Mouse (Mus musculus) cerebellum, adult 9-10 months (tissue): ENCODE measurements at regions not wholly inside any gene's neighbourhood (a gene's known extent, or its start where the extent isn't known, plus 50 kb on each side); places are given as distances from the start of the nearest gene placed in this dataset.

Experiments used
- DNase-seq: peaks from one replicate; pipeline ENCODE4 v3.0.0; 2022

- DNase-seq, result no peak
Observed at GRCm38 (mm10) chr2:117987426-117988215, 124.1 kb upstream of the Thbs1 start.

- DNase-seq, result no peak
Observed at GRCm38 (mm10) chr2:117988396-117989173, 123.1 kb upstream of the Thbs1 start.

GRCm38 (mm10) chr2:117989215-117989614 is 122.5 kb upstream of the Thbs1 start:
- DNase-seq, result no peak

- DNase-seq, result no peak
Observed at GRCm38 (mm10) chr2:117996130-117997083, 115.3 kb upstream of the Thbs1 start.

- no peak for DNase-seq
Observed at GRCm38 (mm10) chr2:117999641-118000040, 112.0 kb upstream of the Thbs1 start.

- no peak for DNase-seq
Observed at GRCm38 (mm10) chr2:118004191-118004590, 107.5 kb upstream of the Thbs1 start.

GRCm38 (mm10) chr2:118007539-118008427 is 103.9 kb upstream of the Thbs1 start:
- DNase-seq, result no peak

- DNase-seq, result no peak
Observed at GRCm38 (mm10) chr2:118011679-118012078, 100.0 kb upstream of the Thbs1 start.

GRCm38 (mm10) chr2:118012211-118012610 is 99.5 kb upstream of the Thbs1 start:
- DNase-seq, result no peak

- no peak for DNase-seq
Observed at GRCm38 (mm10) chr2:118013156-118013555, 98.5 kb upstream of the Thbs1 start.

GRCm38 (mm10) chr2:118015182-118015581 is 96.5 kb upstream of the Thbs1 start:
- no peak for DNase-seq

GRCm38 (mm10) chr2:118025829-118026735 is 85.6 kb upstream of the Thbs1 start:
- DNase-seq, result no peak

- DNase-seq, result no peak
Observed at GRCm38 (mm10) chr2:118028881-118029280, 82.8 kb upstream of the Thbs1 start.

GRCm38 (mm10) chr2:118029470-118030108 is 82.1 kb upstream of the Thbs1 start:
- DNase-seq, result no peak

- no peak for DNase-seq
Observed at GRCm38 (mm10) chr2:118031662-118032061, 80.0 kb upstream of the Thbs1 start.

- no peak for DNase-seq
Observed at GRCm38 (mm10) chr2:118033377-118033776, 78.3 kb upstream of the Thbs1 start.

- DNase-seq, result no peak
Observed at GRCm38 (mm10) chr2:118034026-118034425, 77.7 kb upstream of the Thbs1 start.

GRCm38 (mm10) chr2:118035333-118035732 is 76.3 kb upstream of the Thbs1 start:
- DNase-seq, result no peak

GRCm38 (mm10) chr2:118038859-118039818 is 72.5 kb upstream of the Thbs1 start:
- DNase-seq, result no peak
